Comparison of ENCODE assay signal across 10 mouse cellular contexts in the genomic region with DNA sequence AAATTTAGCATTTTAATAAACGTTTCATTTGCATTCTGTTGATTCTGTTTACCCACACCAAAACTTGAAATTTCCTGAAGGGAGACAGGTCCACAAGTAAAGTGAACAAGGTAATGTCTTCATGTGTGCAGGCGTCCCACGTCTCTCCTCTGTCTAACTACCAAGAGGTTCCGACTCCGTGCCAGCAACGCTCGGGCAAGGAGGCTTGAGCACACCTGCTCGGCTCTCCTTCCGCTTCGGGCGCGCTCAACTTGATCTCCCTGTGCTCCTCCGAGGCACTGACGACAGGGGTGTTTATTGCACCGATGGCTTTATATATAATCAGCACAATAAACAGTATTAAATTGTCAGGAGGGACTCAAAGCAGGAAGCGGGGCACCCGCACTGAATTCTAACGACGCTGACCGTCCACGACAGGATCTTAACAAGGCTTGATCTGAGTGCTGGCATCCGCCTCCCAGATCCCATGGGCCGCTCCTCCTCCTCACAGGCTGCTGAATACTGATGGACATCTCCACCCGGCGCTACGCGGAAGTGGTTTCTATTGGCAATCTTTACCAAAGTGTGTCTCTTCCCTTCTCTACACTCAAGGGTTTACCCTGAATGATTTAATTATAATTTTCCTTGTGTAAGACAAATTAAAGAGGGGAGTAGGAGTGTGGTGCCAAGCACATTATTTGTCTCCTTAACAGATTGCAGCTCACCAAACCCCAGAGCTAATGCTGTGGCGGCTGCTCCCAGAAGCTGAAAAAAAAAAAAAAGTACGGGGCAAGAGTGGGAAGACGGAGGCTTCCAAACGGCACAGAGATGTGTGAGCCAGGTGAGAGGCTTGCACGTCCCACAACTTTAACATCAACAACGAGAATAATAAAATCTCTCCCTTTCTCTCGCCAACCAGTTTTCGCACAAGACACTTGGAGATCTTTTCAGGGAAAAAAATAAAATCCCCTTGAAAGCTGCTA.
DNase-seq lines count a peak whose midpoint lies in the region; ATAC-seq and TF ChIP-seq lines count a peak whose summit lies in the region.
"Had no signal": no experiment of that assay in that cellular context is flagged by ENCODE, and none has a peak within 500 bp of the region (broad histone marks: within the 10 kb centered on the region; RNA-seq: fewer than 3 reads in every experiment).

No protein-coding gene starts in this region.

- no peak overlapping the region for H3K27ac ChIP-seq in limb, embryonic 13.5 days
- H3K27ac ChIP-seq in limb, embryonic 10.5 days: no peak overlapping the region
- H3K27ac ChIP-seq in left cerebral cortex, adult 2 months: peak overlapping the region; percentile 71
- H3K27ac ChIP-seq: limb, embryonic 12.5 days had no signal

- H3K36me3 ChIP-seq in limb, embryonic 13.5 days: peaks cover 26% of the 10 kb centered on the region
- peaks cover 12% of the 10 kb centered on the region for H3K36me3 ChIP-seq in limb, embryonic 10.5 days

- peak; percentile 25 to 30 for DNase-seq in cerebellum, adult 18-20 months
- no peak for DNase-seq in cerebellum, postnatal 4 days (ENCODE audit: low spot score in 2 of 2)
- no peak for DNase-seq in limb, embryonic 10.5 days (ENCODE audit: low spot score)
- no peak for DNase-seq in left cerebral cortex, adult 2 months (ENCODE audit: extremely low spot score in 1 of 2, low spot score in 2 of 2)
- peak; percentile 36 for DNase-seq in right cerebral cortex, postnatal 14 days
- no peak for DNase-seq in adrenal gland, adult 2 months
- DNase-seq in spleen, adult 18-20 months: no peak
- DNase-seq: heart, postnatal 36 days had no signal

- no peak overlapping the region for H3K4me3 ChIP-seq in limb, embryonic 13.5 days
- no peak overlapping the region for H3K4me3 ChIP-seq in limb, embryonic 10.5 days
- peak overlapping the region; percentile 38 for H3K4me3 ChIP-seq in left cerebral cortex, adult 2 months
- H3K4me3 ChIP-seq: limb, embryonic 12.5 days had no signal

- intact Hi-C loops in left cerebral cortex, adult 2 months (cut with DNase I): no loop called here

- ATAC-seq in limb, embryonic 13.5 days (ENCODE audit: low FRiP score, low read depth): no peak

- 0 out of 2 replicates have a peak overlapping the region, but pooled peaks have one; percentile 13 for H3K9ac ChIP-seq in limb, embryonic 13.5 days
- H3K9ac ChIP-seq: limb, embryonic 12.5 days had no signal

- no peak for TF ChIP-seq CTCF in left cerebral cortex, adult 2 months (IDR thresholded peaks at IDR 0.05)

- H3K27me3 ChIP-seq in limb, embryonic 13.5 days: peaks cover 6% of the 10 kb centered on the region; the same call in 1 of the 2 replicates
- peaks cover 51% of the 10 kb centered on the region; the same call in 1 of the 2 replicates for H3K27me3 ChIP-seq in limb, embryonic 10.5 days (ENCODE audit: low read depth, poor library complexity, severe bottlenecking)

- no peak overlapping the region for H3K4me2 ChIP-seq in limb, embryonic 13.5 days (replicated peaks)
- H3K4me2 ChIP-seq: limb, embryonic 12.5 days had no signal

- no peaks in the 10 kb centered on the region for H3K9me3 ChIP-seq in limb, embryonic 13.5 days
- no peaks in the 10 kb centered on the region for H3K9me3 ChIP-seq in limb, embryonic 10.5 days (replicated peaks)
- H3K9me3 ChIP-seq: limb, embryonic 12.5 days had no signal

- 53% methylated on average over 35 of the region's 35 CpGs for whole genome bisulfite sequencing in limb, embryonic 13.5 days
- 76% methylated on average over 35 of the region's 35 CpGs for WGBS in limb, embryonic 10.5 days

- peaks cover 40% of the 10 kb centered on the region for H3K4me1 ChIP-seq in limb, embryonic 13.5 days
- H3K4me1 ChIP-seq in limb, embryonic 10.5 days: peaks cover 15% of the 10 kb centered on the region

Comparison
In these comparisons a context has a peak if more than half of its experiments do, and no peak if none do; other contexts are left out.
1. DNase-seq: peak in cerebellum, adult 18-20 months (2 of 2) and right cerebral cortex, postnatal 14 days (single experiment); none in cerebellum, postnatal 4 days (0 of 2), limb, embryonic 10.5 days (single experiment), left cerebral cortex, adult 2 months (0 of 2), adrenal gland, adult 2 months (single experiment) and spleen, adult 18-20 months (0 of 2).